Mouse (Mus musculus) small intestine, adult 2 months (tissue): ENCODE measurements around the gene Dok5.

Experiments
- CTCF ChIP-seq: fragments of 200-500 bp; IDR thresholded peaks from 2 replicates; pipeline ENCODE4 v1.5.1; 2012; ENCODE audit warnings: low read depth, mild to moderate bottlenecking, control low read depth, inconsistent platforms, low read length, moderate library complexity, mixed read lengths; ENCODE audit not compliant: insufficient replicate concordance, insufficient read length; ENCODE audit errors: extremely low read depth
- POLR2A ChIP-seq: fragments of 200-500 bp; IDR thresholded peaks from 2 replicates; pipeline ENCODE4 v1.6.1; 2012; ENCODE audit warnings: low read depth, mild to moderate bottlenecking, control low read depth, inconsistent platforms, low read length, moderate library complexity

DNA sequence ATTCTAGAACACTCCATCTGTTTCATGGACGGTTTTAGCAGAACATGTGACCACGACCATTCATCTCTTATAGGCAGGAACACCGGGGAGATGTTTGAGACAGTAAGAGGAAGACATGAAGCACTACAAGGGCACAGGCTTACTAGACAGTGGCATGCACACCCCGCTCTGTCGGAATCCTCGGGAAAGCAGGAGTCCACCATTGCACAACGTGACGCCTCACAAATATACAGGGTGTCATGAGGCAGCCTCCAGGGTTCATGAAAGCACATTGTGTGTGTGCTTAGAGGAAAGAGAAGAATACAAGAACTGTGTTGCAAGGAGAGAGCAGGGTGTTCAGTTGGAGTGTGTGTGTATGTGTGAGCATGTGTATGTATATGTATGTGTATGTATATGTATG is 184.0 kb downstream of the Dok5 start:
- no peak for TF ChIP-seq POLR2A
- TF ChIP-seq CTCF: no peak
